In the genomic region with DNA sequence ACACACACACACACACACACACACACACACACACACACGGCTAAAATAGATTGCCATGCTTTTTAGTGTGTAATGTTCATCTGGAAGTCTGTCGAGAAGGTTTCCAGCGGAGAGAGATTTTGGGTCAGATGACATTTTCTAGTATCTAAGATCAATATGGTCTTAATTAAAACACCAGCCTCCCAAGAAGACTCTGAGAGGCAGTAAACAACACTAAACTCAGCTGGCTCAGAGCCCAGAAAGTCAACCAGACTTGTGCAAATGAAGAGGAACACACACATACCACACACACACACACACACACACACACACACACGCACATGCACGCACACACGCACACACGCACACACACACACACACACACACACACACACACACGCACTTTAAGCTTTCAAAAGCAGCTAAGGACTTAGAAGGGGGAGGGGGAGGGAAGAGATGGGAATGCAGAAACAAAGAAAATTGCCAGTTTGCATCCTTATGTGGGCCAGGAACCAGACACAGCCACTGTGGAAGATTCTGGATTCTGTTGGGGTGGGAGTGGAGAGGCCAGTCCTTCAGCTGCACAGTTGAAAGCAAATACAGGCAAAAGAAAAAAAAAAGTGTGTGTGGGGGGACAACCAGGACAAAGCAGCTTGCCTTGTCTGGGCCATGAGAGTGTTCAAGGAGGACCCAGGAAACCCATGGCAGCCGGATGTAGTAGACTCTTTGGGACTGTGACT, we compare ENCODE assay signal across 8 mouse cellular contexts.
A peak's percentile ranks its signal among the peaks of the same experiment; 100 is the strongest.
DNase-seq lines count a peak whose midpoint lies in the region; ATAC-seq and TF ChIP-seq lines count a peak whose summit lies in the region.

No protein-coding gene starts in this region.

- H3K27me3 ChIP-seq in neural tube, embryonic 13.5 days = no peaks in the 10 kb centered on the region
- no peaks in the 10 kb centered on the region for H3K27me3 ChIP-seq in testis, adult 2 months (ENCODE audit: control insufficient read depth, insufficient read depth, low read length)

- H3K36me3 ChIP-seq in neural tube, embryonic 13.5 days = no peaks in the 10 kb centered on the region
- H3K36me3 ChIP-seq in testis, adult 2 months (ENCODE audit: control insufficient read depth, insufficient read depth, low read length) = no peaks in the 10 kb centered on the region

- ATAC-seq in neural tube, embryonic 13.5 days (ENCODE audit: low read depth) = no peak
- no peak for ATAC-seq in activated CD4-positive, CD25-positive, alpha-beta regulatory T cell, adult 4 months

- no peak overlapping the region for H3K4me3 ChIP-seq in neural tube, embryonic 13.5 days
- peak overlapping the region; percentile 34 for H3K4me3 ChIP-seq in testis, adult 2 months (ENCODE audit: control insufficient read depth, low read depth, low read length)

- H3K9me3 ChIP-seq in neural tube, embryonic 13.5 days = no peaks in the 10 kb centered on the region

- DNase-seq in embryo, embryonic 11 days = peak; percentile 36
- DNase-seq in embryo, embryonic 10.5 days (ENCODE audit: low spot score) = no peak
- no peak for DNase-seq in neural tube, embryonic 10.5 days (ENCODE audit: extremely low spot score, low spot score)
- DNase-seq in kidney, postnatal 36 days = peak; percentile 58 to 61
- no peak for DNase-seq in ovary, postnatal 10 days (ENCODE audit: low spot score)

- peak overlapping the region; percentile 33; the same call in 1 of the 2 replicates for H3K27ac ChIP-seq in neural tube, embryonic 13.5 days (replicated peaks)
- H3K27ac ChIP-seq in testis, adult 2 months (ENCODE audit: control insufficient read depth, insufficient read depth, low read depth, low read length) = no peak overlapping the region

- no peak for TF ChIP-seq CTCF in testis, adult 2 months (IDR thresholded peaks at IDR 0.05; ENCODE audit: control insufficient read depth, insufficient read depth, insufficient replicate concordance, low read depth, low read length)

- no peak for TF ChIP-seq POLR2A in testis, adult 2 months (IDR thresholded peaks at IDR 0.05; ENCODE audit: control insufficient read depth, low read depth, low read length)

- no peak overlapping the region for H3K9ac ChIP-seq in neural tube, embryonic 13.5 days

- H3K4me1 ChIP-seq in neural tube, embryonic 13.5 days (replicated peaks) = 0 out of 2 replicates have a peak, but pooled peaks cover 3% of the 10 kb centered on the region
- peaks cover 6% of the 10 kb centered on the region for H3K4me1 ChIP-seq in testis, adult 2 months (ENCODE audit: control insufficient read depth, insufficient read depth, low read length)

- H3K4me2 ChIP-seq in neural tube, embryonic 13.5 days = no peak overlapping the region

- WGBS in neural tube, embryonic 13.5 days = 82% methylated on average over 9 of the region's 9 CpGs

Comparison
In these comparisons a context has a peak if more than half of its experiments do, and no peak if none do; other contexts are left out.
1. DNase-seq: peak in embryo, embryonic 11 days (single experiment) and kidney, postnatal 36 days (2 of 2); none in embryo, embryonic 10.5 days (single experiment), neural tube, embryonic 10.5 days (single experiment) and ovary, postnatal 10 days (single experiment).